Mouse (Mus musculus) E14TG2a.4 (cell line): ENCODE measurements around the gene Crebl2.

Source experiments
- H3K27me3 ChIP-seq: 2 replicates; pipeline ENCODE4 v1.6.1; 2014; ENCODE audit warnings: low read length, control low read depth; ENCODE audit not compliant: insufficient read depth
- H3K36me3 ChIP-seq: 2 replicates; pipeline ENCODE4 v1.6.1; 2014; ENCODE audit warnings: low read length, control low read depth; ENCODE audit not compliant: insufficient read depth
- H3K4me1 ChIP-seq: replicated peaks from 2 replicates; pipeline ENCODE4 v1.6.1; 2014; ENCODE audit warnings: low read depth, low read length, control low read depth
- H3K4me3 ChIP-seq: replicated peaks from 2 replicates; pipeline ENCODE4 v1.5.1; 2014; ENCODE audit warnings: mild to moderate bottlenecking, low read length
- H3K9me3 ChIP-seq: 2 replicates; pipeline ENCODE4 v1.6.1; 2014; ENCODE audit warnings: low read length, control low read depth
- CTCF ChIP-seq: conservative IDR thresholded peaks from 2 replicates; pipeline ENCODE4 v1.5.1; 2014; ENCODE audit warnings: low read length
- NANOG ChIP-seq: IDR thresholded peaks from 2 replicates; pipeline ENCODE4 v1.6.1; 2014; ENCODE audit warnings: borderline replicate concordance, low read length, mixed read lengths
- POU5F1 ChIP-seq: IDR thresholded peaks from 2 replicates; pipeline ENCODE4 v1.6.1; 2014; ENCODE audit warnings: low read length, borderline replicate concordance

Crebl2 gene

DNA sequence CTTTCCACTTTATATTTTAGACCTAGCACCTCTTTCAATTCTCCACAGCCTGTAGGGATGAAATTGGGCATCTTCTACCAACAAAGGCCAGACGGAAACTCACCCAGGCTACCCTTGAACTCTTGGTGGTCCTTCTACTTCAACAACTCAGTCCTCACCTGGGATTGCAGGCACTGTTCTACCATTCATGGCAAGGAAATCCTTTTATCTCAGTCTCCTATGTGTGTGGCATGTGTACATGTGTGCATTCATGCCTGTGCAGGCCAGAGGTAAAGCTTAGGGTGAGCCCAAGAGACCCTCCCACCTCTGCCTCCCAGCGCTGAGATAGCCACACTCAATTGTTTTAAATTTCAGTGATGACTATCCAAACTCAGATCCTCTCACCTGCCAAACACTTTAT is 55.6 kb downstream of the Crebl2 start:
- TF ChIP-seq NANOG (no peak), POU5F1 (no peak), CTCF (no peak)
- H3K4me1 ChIP-seq, result peaks cover 38% of the 10 kb centered on the region
- no peak overlapping the region for H3K4me3 ChIP-seq
- H3K36me3 ChIP-seq, result peaks cover 40% of the 10 kb centered on the region
- no peaks in the 10 kb centered on the region for H3K9me3 ChIP-seq
- H3K27me3 ChIP-seq, result no peaks in the 10 kb centered on the region

DNA sequence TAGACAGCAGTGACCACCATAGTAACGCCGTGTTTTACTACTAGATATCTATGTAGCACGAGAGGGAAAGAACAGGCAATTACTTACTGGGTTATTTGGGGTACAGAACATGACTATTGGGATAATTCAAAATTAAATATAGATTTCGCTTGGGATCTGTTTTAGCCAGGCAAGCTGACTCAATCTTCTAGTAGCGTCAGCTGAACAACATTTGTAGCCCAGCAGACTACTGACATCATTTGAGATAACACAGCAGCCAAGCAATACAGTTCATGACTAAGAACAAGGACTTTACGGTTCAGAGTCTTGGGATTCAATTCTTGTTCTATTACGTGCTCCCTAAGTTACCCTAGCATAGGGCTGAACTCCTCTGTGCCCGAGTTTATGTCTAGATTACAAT is 56.5 kb downstream of the Crebl2 start:
- TF ChIP-seq NANOG (no peak), POU5F1 (no peak), CTCF (no peak)
- Histone ChIP-seq H3K4me3 (peak overlapping the region; percentile 82; the same call in 1 of the 2 replicates), H3K4me1 (peaks cover 44% of the 10 kb centered on the region), H3K9me3 (no peaks in the 10 kb centered on the region), H3K27me3 (no peaks in the 10 kb centered on the region), H3K36me3 (peaks cover 44% of the 10 kb centered on the region)

DNA sequence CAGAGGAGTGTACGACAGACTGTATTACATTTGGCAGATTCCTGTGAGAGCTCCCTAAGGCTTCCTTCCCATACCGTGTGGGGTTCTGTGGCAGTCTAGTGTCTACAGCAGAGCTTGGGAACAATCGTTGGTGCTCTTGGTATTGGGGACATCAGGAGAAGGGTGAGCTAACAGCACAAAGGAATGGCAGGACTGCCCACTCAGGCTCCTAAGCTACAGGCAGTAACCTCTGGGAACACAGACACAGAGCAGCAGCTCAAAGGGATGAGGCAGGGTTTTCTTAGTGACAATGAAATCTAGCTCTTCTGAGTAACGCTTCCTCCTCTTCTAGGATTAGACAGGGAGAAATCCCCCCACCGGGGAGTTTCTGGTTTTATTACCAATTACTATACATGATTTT is 57.1 kb downstream of the Crebl2 start:
- H3K9me3 ChIP-seq, result no peaks in the 10 kb centered on the region
- H3K4me3 ChIP-seq, result peak overlapping the region; percentile 82
- H3K27me3 ChIP-seq, result no peaks in the 10 kb centered on the region
- TF ChIP-seq POU5F1, result no peak
- no peak for TF ChIP-seq NANOG
- TF ChIP-seq CTCF, result no peak
- peaks cover 50% of the 10 kb centered on the region for H3K4me1 ChIP-seq
- peaks cover 48% of the 10 kb centered on the region for H3K36me3 ChIP-seq

DNA sequence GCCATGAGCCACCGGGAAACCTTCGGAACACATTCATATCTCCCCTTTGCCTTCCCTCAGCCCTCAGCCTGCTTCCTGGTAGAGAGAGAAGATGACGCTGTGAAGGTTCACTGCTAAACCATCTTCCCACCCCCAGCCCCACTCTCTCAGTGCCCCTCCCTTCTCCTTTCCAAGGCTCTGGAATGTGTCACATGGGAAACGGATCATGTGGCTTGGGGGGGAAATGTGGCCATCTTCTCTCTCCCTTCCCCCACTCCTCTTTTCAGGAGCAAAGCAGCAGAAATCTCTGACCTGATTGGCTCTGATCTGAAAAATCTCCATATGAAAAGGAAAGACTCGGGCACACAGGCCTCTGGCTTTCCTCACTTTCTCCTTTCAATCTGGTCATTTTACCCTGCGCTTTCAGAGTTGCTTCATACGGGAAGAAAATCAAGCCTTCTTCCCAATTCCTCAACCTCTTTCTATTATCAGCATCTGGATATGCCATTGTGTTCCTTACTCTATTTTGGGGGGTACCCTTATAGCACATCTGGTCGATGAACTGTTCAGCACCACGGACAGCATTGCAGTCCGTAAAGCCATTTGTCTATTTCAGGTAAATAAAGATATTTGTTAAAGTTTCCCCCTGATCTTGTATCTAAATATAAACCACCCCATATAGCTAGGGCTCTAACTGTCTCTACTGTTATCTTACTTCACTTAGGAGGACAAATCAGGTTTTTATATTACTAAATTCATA is 57.9 kb downstream of the Crebl2 start:
- H3K4me3 ChIP-seq, result peak overlapping the region; percentile 82
- peaks cover 47% of the 10 kb centered on the region for H3K36me3 ChIP-seq
- H3K27me3 ChIP-seq, result no peaks in the 10 kb centered on the region
- peaks cover 51% of the 10 kb centered on the region for H3K4me1 ChIP-seq
- TF ChIP-seq CTCF (no peak), POU5F1 (0 out of 2 replicates have a peak, but pooled peaks have one; percentile 57), NANOG (no peak)
- no peaks in the 10 kb centered on the region for H3K9me3 ChIP-seq

DNA sequence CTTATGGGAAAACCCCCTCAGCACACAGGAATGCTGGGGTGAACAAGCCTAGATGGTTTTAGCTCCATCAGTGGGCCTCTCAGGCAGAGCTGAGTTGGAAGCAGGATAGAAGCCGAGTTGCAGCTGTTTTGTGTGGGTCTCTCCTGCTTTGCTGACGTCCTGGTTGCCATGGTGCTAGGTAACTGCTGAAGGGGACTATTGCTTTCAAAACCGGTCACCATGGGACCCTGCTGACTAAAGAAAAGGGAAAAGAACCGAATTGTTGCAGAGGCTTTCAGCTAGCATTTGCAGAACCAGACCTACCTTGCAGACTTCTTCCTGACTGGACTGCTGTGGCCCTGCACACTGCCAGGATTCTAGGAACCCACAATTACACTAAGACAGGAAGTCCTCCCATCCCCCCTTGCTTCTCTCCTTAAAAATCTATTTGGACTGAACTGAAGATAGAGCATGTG is 58.6 kb downstream of the Crebl2 start:
- Histone ChIP-seq H3K4me3 (no peak overlapping the region), H3K36me3 (peaks cover 47% of the 10 kb centered on the region), H3K4me1 (peaks cover 51% of the 10 kb centered on the region), H3K27me3 (no peaks in the 10 kb centered on the region), H3K9me3 (no peaks in the 10 kb centered on the region)
- TF ChIP-seq NANOG (no peak), CTCF (no peak), POU5F1 (no peak)

DNA sequence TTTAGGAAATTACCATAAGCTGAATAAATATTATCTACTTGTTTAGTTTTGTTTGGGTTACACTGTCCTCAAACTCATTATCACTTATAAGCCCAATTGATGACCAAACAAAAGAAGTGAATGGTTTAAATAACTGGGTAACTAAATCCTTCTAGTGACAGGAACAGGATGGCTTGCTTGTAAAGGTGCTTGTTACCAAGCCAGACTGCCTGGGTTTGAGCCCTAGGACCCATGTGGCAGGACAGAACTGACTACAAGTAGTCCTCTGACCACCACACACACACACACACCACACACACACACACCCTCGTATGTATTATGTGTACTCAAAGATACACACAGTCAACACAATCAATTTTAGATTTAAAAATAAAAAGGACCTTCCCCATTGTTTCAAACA is 59.8 kb downstream of the Crebl2 start:
- H3K4me1 ChIP-seq, result peaks cover 54% of the 10 kb centered on the region
- H3K4me3 ChIP-seq, result no peak overlapping the region
- H3K9me3 ChIP-seq, result no peaks in the 10 kb centered on the region
- no peaks in the 10 kb centered on the region for H3K27me3 ChIP-seq
- peaks cover 48% of the 10 kb centered on the region for H3K36me3 ChIP-seq
- TF ChIP-seq POU5F1 (no peak), CTCF (no peak), NANOG (no peak)

DNA sequence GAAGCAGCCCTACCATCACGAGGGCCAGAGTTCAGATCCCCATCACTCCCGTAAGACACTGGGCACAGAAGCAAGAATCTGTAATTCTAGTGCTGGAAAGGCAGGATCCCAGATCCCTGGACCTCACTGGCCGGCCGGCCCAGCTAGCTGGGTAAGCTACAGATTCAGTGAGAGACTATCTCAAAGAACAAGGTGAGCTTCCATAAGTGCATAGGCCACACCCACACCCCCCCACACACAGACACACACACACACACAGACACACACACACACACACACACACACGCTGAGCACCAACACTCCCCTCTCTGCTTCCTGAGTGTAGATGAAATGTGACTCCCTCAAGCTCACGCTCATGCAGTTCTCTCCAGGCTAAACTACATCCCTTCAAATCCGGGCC is 60.5 kb downstream of the Crebl2 start:
- Histone ChIP-seq H3K4me3 (0 out of 2 replicates have a peak overlapping the region, but pooled peaks have one; percentile 39), H3K36me3 (peaks cover 48% of the 10 kb centered on the region)
- TF ChIP-seq POU5F1, result no peak
- no peak for TF ChIP-seq NANOG
- TF ChIP-seq CTCF, result no peak

DNA sequence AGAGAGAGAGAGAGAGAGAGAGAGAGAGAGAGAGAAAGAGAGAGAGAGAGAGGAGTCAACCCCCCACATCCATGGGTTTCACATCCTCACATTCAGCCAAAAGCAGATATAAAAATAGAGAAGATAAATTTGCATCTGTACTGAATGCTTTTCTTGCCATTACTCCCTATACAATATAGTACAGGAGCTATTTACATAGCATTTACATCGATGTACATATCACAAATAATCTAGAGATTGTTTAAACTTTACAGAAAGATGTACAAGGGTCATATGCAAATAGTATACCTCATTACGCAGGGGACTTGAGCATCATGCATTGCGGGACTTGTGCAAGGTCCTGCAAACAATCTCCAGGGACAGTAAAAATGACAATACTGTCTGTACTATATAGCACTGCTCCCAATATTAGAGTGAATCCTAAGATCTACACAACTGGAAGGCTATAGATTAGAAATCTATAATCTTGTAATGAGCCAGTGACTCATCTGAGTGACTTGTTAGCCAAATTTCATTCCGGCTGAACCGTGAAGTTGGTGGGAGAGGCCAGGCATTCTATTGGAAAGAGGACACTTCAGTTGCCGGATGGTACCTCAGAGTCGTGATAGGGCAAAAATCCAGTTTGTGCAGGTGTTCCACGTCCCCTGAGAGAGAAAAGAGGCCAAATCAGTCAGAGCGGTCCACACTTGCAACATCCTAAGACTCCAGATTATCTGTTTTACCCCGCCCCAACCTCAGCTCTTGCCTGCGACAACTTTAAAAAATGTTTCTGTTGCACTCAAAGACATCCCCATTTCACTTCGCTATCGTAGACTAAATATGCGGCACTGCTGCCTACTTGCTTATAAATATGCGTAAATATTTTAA is 66.8 kb downstream of the Crebl2 start:
- H3K4me1 ChIP-seq, result peaks cover 38% of the 10 kb centered on the region

More for the DNA sequence above, 60.5 kb downstream of the Crebl2 start:
- Histone ChIP-seq H3K9me3 (no peaks in the 10 kb centered on the region), H3K4me1 (peaks cover 60% of the 10 kb centered on the region), H3K27me3 (no peaks in the 10 kb centered on the region)

More for the DNA sequence above, 66.8 kb downstream of the Crebl2 start:
- Histone ChIP-seq H3K9me3 (no peaks in the 10 kb centered on the region), H3K27me3 (no peaks in the 10 kb centered on the region), H3K36me3 (peaks cover 42% of the 10 kb centered on the region), H3K4me3 (peak overlapping the region; percentile 88)
- TF ChIP-seq NANOG (no peak), CTCF (no peak), POU5F1 (no peak)
